Mouse (Mus musculus) thymus, adult 2 months (tissue): ENCODE data around the gene Ptpdc1. TPM values are rescaled to one million over a fixed set of nuclear protein-coding genes. Genes with fewer than 3 reads are reported as not detected.

Experiments used
- DNase-seq: peaks from one replicate; pipeline ENCODE4 v3.0.0; 2021
- H3K27ac ChIP-seq: fragments of 200-500 bp; 2 replicates; pipeline ENCODE4 v1.5.1; 2012; ENCODE audit warnings: low read length, control low read depth; ENCODE audit not compliant: control insufficient read depth, insufficient read depth
- H3K27me3 ChIP-seq: fragments of 200-500 bp; 2 replicates; pipeline ENCODE4 v1.6.1; 2012; ENCODE audit warnings: mild to moderate bottlenecking, low read length, moderate library complexity, mixed read lengths; ENCODE audit not compliant: control insufficient read depth, insufficient read depth
- H3K36me3 ChIP-seq: fragments of 200-500 bp; 2 replicates; pipeline ENCODE4 v1.6.1; 2012; ENCODE audit warnings: mild to moderate bottlenecking, low read length, moderate library complexity; ENCODE audit not compliant: control insufficient read depth, insufficient read depth
- H3K4me1 ChIP-seq: fragments of 200-500 bp; replicated peaks from 2 replicates; pipeline ENCODE4 v1.6.1; 2012; ENCODE audit warnings: low read length; ENCODE audit not compliant: control insufficient read depth, insufficient read depth
- H3K4me3 ChIP-seq: fragments of 200-500 bp; 2 replicates; pipeline ENCODE4 v1.5.1; 2012; ENCODE audit warnings: mild to moderate bottlenecking, low read length, control low read depth, moderate library complexity; ENCODE audit not compliant: control insufficient read depth, insufficient read depth
- CTCF ChIP-seq: fragments of 200-500 bp; IDR thresholded peaks from 2 replicates; pipeline ENCODE4 v1.5.1; 2012; ENCODE audit warnings: mild to moderate bottlenecking, control low read depth, low read length, moderate library complexity, borderline replicate concordance; ENCODE audit not compliant: control insufficient read depth, poor library complexity, insufficient read depth; ENCODE audit errors: extremely low read depth
- POLR2A ChIP-seq: fragments of 200-500 bp; IDR thresholded peaks from 2 replicates; pipeline ENCODE4 v1.6.1; 2012; ENCODE audit warnings: mild to moderate bottlenecking, low read length, control low read depth, moderate library complexity; ENCODE audit not compliant: control insufficient read depth, poor library complexity, insufficient read depth; ENCODE audit errors: extremely low read depth
- WGBS: fragments of 180-500 bp; shearing (Covaris S2); methylation state at CpG from one replicate; pipeline ENCODE4 v1.1.7; 2018; 5-methylcytosine and 5-hydroxymethylcytosine counted together
- polyA plus RNA-seq: library from polyadenylated mRNA; depleted of rRNA; stranded (reverse); fragments of >200 nt; gene quantifications from 2 replicates; pipeline ENCODE4 v1.2.3, GENCODE M21; 2012

The Ptpdc1 gene
- polyA plus RNA-seq, 1 experiment: 1.1 TPM

GRCm38 (mm10) chr13:48653788-48654770 lies 28.6 kb upstream of the Ptpdc1 start:
- no peak overlapping the region for H3K27ac ChIP-seq
- H3K27me3 ChIP-seq: peaks cover 16% of the 10 kb centered on the region
- no peaks in the 10 kb centered on the region for H3K36me3 ChIP-seq
- TF ChIP-seq CTCF: peak; percentile 67; the same call in 1 of the 2 replicates
- no peak for TF ChIP-seq POLR2A
- no peaks in the 10 kb centered on the region for H3K4me1 ChIP-seq
- WGBS: 10% methylated on average over 14 of the region's 14 CpGs
- DNase-seq: peak; percentile 61
- H3K4me3 ChIP-seq: no peak overlapping the region

GRCm38 (mm10) chr13:48651132-48652065 lies 25.9 kb upstream of the Ptpdc1 start:
- no peak overlapping the region for H3K4me3 ChIP-seq
- no peaks in the 10 kb centered on the region for H3K36me3 ChIP-seq
- WGBS: 66% methylated on average over 6 of the region's 6 CpGs
- H3K4me1 ChIP-seq: no peaks in the 10 kb centered on the region
- TF ChIP-seq POLR2A (no peak), CTCF (no peak)
- H3K27me3 ChIP-seq: peaks cover 3% of the 10 kb centered on the region; the same call in 1 of the 2 replicates
- no peak for DNase-seq
- H3K27ac ChIP-seq: no peak overlapping the region

- H3K4me1 ChIP-seq: no peaks in the 10 kb centered on the region
- no peak overlapping the region for H3K4me3 ChIP-seq
- 0% methylated on average over 1 of the region's 1 CpGs for WGBS
- peak; percentile 23 for DNase-seq
- H3K27me3 ChIP-seq: no peaks in the 10 kb centered on the region
- no peak overlapping the region for H3K27ac ChIP-seq
- TF ChIP-seq POLR2A (no peak), CTCF (no peak)
- no peaks in the 10 kb centered on the region for H3K36me3 ChIP-seq
Measured at GRCm38 (mm10) chr13:48650615-48651014, 25.2 kb upstream of the Ptpdc1 start.

DNA sequence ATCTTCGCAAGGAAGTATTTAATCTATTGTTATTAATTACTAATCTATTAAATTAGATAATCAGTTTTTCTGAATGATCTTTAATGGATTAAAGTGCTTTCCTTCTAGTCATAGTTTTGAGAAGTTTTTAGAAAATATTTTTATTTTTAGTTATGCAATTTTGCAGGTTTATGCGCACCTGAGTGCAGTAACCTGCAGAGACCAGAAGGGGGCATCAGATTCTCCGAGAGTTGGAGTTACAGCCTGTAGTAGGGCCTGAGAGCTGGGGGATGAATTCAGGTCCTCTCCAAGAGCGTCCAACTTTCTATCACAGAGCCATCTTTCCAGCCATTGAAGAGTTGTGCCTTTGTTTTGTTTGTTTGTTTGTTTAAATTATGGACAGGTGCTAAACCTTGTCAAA lies 21.2 kb upstream of the Ptpdc1 start:
- WGBS: 92% methylated on average over 4 of the region's 4 CpGs
- no peaks in the 10 kb centered on the region for H3K4me1 ChIP-seq
- TF ChIP-seq POLR2A (no peak), CTCF (no peak)
- H3K27me3 ChIP-seq: no peaks in the 10 kb centered on the region
- H3K36me3 ChIP-seq: no peaks in the 10 kb centered on the region
- no peak overlapping the region for H3K27ac ChIP-seq
- H3K4me3 ChIP-seq: no peak overlapping the region
- no peak for DNase-seq

DNA sequence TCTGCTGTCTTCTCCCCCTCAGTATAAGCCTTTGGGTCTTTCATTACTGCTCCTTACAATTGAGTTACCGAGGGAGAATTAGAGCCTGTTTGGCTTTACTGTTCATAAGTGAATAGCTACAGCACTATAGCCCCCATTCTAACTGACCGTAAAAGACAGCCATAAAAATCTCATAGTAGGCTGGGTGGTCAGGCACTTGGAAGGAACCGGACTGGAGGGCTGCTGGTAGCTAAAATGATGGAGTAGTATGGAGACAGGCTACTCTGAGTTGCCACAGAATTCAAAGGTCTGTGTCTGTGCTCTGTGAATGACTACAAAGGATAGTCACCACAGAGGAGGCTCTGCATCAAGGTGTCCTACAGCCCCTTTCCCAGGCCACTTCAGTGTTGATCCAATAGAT lies 18.5 kb upstream of the Ptpdc1 start:
- Histone ChIP-seq H3K4me3 (no peak overlapping the region), H3K27me3 (no peaks in the 10 kb centered on the region), H3K27ac (no peak overlapping the region), H3K36me3 (no peaks in the 10 kb centered on the region), H3K4me1 (no peaks in the 10 kb centered on the region)
- no peak for TF ChIP-seq POLR2A
- TF ChIP-seq CTCF: no peak
- DNase-seq: no peak
- 93% methylated on average over 3 of the region's 3 CpGs for WGBS

DNA sequence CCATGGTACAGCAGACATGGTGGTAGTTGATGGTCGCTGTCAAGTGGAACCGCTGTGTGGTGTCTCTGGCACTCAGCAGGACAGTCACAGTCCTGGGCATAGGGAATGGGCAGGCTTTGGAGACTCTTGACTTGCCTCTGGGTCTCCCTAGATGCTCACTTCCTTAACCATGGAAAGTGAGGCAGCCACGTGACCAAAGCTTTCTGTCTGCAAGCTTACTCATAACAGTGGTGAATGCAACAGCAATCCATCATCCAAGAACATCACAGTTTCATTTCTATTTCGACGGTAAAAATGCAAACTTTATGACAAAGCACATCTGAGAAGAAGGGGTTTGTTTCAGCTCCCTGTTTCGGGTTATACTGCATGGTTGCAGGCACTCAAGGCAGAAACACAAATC lies 17.6 kb upstream of the Ptpdc1 start:
- DNase-seq: no peak
- Histone ChIP-seq H3K4me1 (no peaks in the 10 kb centered on the region), H3K4me3 (no peak overlapping the region), H3K27me3 (no peaks in the 10 kb centered on the region), H3K27ac (no peak overlapping the region), H3K36me3 (no peaks in the 10 kb centered on the region)
- TF ChIP-seq CTCF: no peak
- TF ChIP-seq POLR2A: no peak
- 75% methylated on average over 6 of the region's 6 CpGs for WGBS
